Mouse (Mus musculus) forebrain, embryonic 14.5 days (tissue): ENCODE results near the gene Trim45. TPM values are rescaled to one million over a fixed set of nuclear protein-coding genes. Genes with fewer than 3 reads are reported as not detected.

ENCODE experiments used
- ATAC-seq: fragments of 200-750 bp; cut with Nextera tagmentation; 2 replicates; pipeline ENCODE4 v1.8.0; 2017; ENCODE audit warnings: mild to moderate bottlenecking, moderate library complexity
- DNase-seq: peaks from one replicate; pipeline ENCODE4 v3.0.0-alpha.2; 2015; ENCODE audit warnings: low spot score
- H3K27ac ChIP-seq: fragments of 300-500 bp; sonication (generic); 2 replicates; pipeline ENCODE4 v1.5.1; 2014; ENCODE audit warnings: low read depth, mild to moderate bottlenecking, control low read depth, low read length, moderate library complexity
- H3K27me3 ChIP-seq: fragments of 300-500 bp; sonication (generic); replicated peaks from 2 replicates; pipeline ENCODE4 v1.6.1; 2014; ENCODE audit warnings: low read length, control low read depth, mixed read lengths; ENCODE audit not compliant: control insufficient read depth, insufficient read depth
- H3K36me3 ChIP-seq: fragments of 300-500 bp; sonication (generic); 2 replicates; pipeline ENCODE4 v1.6.1; 2014; ENCODE audit warnings: low read length, control low read depth; ENCODE audit not compliant: control insufficient read depth, insufficient read depth
- H3K4me1 ChIP-seq: fragments of 300-500 bp; sonication (generic); 2 replicates; pipeline ENCODE4 v1.6.1; 2014; ENCODE audit warnings: antibody characterized with exemption, low read length, control low read depth; ENCODE audit not compliant: control insufficient read depth, insufficient read depth
- H3K4me2 ChIP-seq: fragments of 300-500 bp; sonication (generic); 2 replicates; pipeline ENCODE4 v1.6.1; 2014; ENCODE audit warnings: mild to moderate bottlenecking, control low read depth, low read length
- H3K4me3 ChIP-seq: fragments of 300-500 bp; sonication (generic); 2 replicates; pipeline ENCODE4 v1.5.1; 2014; ENCODE audit warnings: low read depth, low read length, control low read depth
- H3K9ac ChIP-seq: fragments of 300-500 bp; sonication (generic); 2 replicates; pipeline ENCODE4 v1.6.1; 2014; ENCODE audit warnings: mild to moderate bottlenecking, low read length, control low read depth, moderate library complexity
- H3K9me3 ChIP-seq: fragments of 300-500 bp; sonication (generic); replicated peaks from 2 replicates; pipeline ENCODE4 v1.6.1; 2016; ENCODE audit warnings: low read length, control low read depth, mixed read lengths; ENCODE audit not compliant: control insufficient read depth
- WGBS: fragments of 180-500 bp; shearing (Covaris S2); extraction: QIAGEN DNeasy Blood & Tissue Kit; methylation state at CpG from one replicate; pipeline ENCODE4 v1.1.7; 2014; 5-methylcytosine and 5-hydroxymethylcytosine counted together
- polyA plus RNA-seq: library from polyadenylated mRNA; unstranded; fragments of >200 nt; fragmentation: Nextera tagmentation; extraction: Ambion mirVana; gene quantifications from 2 replicates; pipeline ENCODE4 v1.2.1, GENCODE M21; 2014

Gene Trim45
- polyA plus RNA-seq, 1 experiment from 2014 or later = 7.0 TPM

GRCm38 (mm10) chr3:100922506-100923375 is 739 bp downstream of the Trim45 start:
- Histone ChIP-seq H3K4me2 (peak overlapping the region; percentile 72), H3K4me1 (peaks cover 23% of the 10 kb centered on the region), H3K4me3 (peak overlapping the region; percentile 52), H3K27me3 (no peaks in the 10 kb centered on the region), H3K36me3 (no peaks in the 10 kb centered on the region), H3K9ac (peak overlapping the region; percentile 81), H3K9me3 (no peaks in the 10 kb centered on the region), H3K27ac (peak overlapping the region; percentile 72; the same call in 1 of the 2 replicates)
- ATAC-seq (peak; percentile 61), DNase-seq (no peak)
- WGBS = 39% methylated on average over 28 of the region's 28 CpGs

GRCm38 (mm10) chr3:100924065-100924732 is 2.2 kb downstream of the Trim45 start:
- WGBS = 60% methylated on average over 6 of the region's 6 CpGs
- Histone ChIP-seq H3K4me1 (peaks cover 23% of the 10 kb centered on the region), H3K4me3 (no peak overlapping the region), H3K4me2 (no peak overlapping the region), H3K27ac (0 out of 2 replicates have a peak overlapping the region, but pooled peaks have one; percentile 44), H3K36me3 (peaks cover 14% of the 10 kb centered on the region), H3K27me3 (no peaks in the 10 kb centered on the region), H3K9me3 (no peaks in the 10 kb centered on the region), H3K9ac (no peak overlapping the region)
- DNase-seq (peak; percentile 61), ATAC-seq (no peak)

- DNase-seq = no peak
- no peak overlapping the region for H3K4me3 ChIP-seq
- H3K27me3 ChIP-seq = no peaks in the 10 kb centered on the region
- no peak overlapping the region for H3K9ac ChIP-seq
- 89% methylated on average over 16 of the region's 16 CpGs for WGBS
- peaks cover 23% of the 10 kb centered on the region for H3K4me1 ChIP-seq
- no peaks in the 10 kb centered on the region for H3K9me3 ChIP-seq
- peaks cover 21% of the 10 kb centered on the region for H3K36me3 ChIP-seq
- no peak overlapping the region for H3K27ac ChIP-seq
- no peak overlapping the region for H3K4me2 ChIP-seq
- ATAC-seq = no peak
Measured at GRCm38 (mm10) chr3:100925176-100925575, 3.2 kb downstream of the Trim45 start.

- no peak for ATAC-seq
- H3K36me3 ChIP-seq = peaks cover 58% of the 10 kb centered on the region
- 93% methylated on average over 23 of the region's 23 CpGs for WGBS
Measured at GRCm38 (mm10) chr3:100931332-100932076, 9.5 kb downstream of the Trim45 start.

GRCm38 (mm10) chr3:100932077-100932944 is 10.3 kb downstream of the Trim45 start:
- DNase-seq (no peak), ATAC-seq (no peak)
- no peaks in the 10 kb centered on the region for H3K27me3 ChIP-seq
- WGBS = 83% methylated on average over 11 of the region's 11 CpGs
- no peak overlapping the region for H3K27ac ChIP-seq
- peaks cover 58% of the 10 kb centered on the region for H3K36me3 ChIP-seq
- no peaks in the 10 kb centered on the region for H3K4me1 ChIP-seq
- no peaks in the 10 kb centered on the region for H3K9me3 ChIP-seq
- H3K4me3 ChIP-seq = no peak overlapping the region
- no peak overlapping the region for H3K4me2 ChIP-seq
- H3K9ac ChIP-seq = no peak overlapping the region

More at GRCm38 (mm10) chr3:100931332-100932076, 9.5 kb downstream of the Trim45 start:
- Histone ChIP-seq H3K4me3 (no peak overlapping the region), H3K9me3 (no peaks in the 10 kb centered on the region), H3K9ac (no peak overlapping the region), H3K27me3 (no peaks in the 10 kb centered on the region), H3K4me1 (no peaks in the 10 kb centered on the region), H3K4me2 (no peak overlapping the region), H3K27ac (no peak overlapping the region)
- no peak for DNase-seq

- H3K9me3 ChIP-seq = no peaks in the 10 kb centered on the region
- H3K9ac ChIP-seq = no peak overlapping the region
- no peak overlapping the region for H3K4me2 ChIP-seq
- H3K4me1 ChIP-seq = no peaks in the 10 kb centered on the region
- peaks cover 44% of the 10 kb centered on the region for H3K36me3 ChIP-seq
- 93% methylated on average over 6 of the region's 6 CpGs for WGBS
- DNase-seq = no peak
- ATAC-seq = no peak
- no peaks in the 10 kb centered on the region for H3K27me3 ChIP-seq
- no peak overlapping the region for H3K27ac ChIP-seq
- H3K4me3 ChIP-seq = no peak overlapping the region
Measured at GRCm38 (mm10) chr3:100935521-100935920, 13.5 kb downstream of the Trim45 start.

GRCm38 (mm10) chr3:100936201-100936600 is 14.2 kb downstream of the Trim45 start:
- no peak overlapping the region for H3K4me3 ChIP-seq
- H3K9me3 ChIP-seq = no peaks in the 10 kb centered on the region
- H3K27me3 ChIP-seq = no peaks in the 10 kb centered on the region
- H3K27ac ChIP-seq = no peak overlapping the region
- no peak overlapping the region for H3K4me2 ChIP-seq
- peaks cover 48% of the 10 kb centered on the region for H3K36me3 ChIP-seq
- ATAC-seq = no peak
- WGBS = 91% methylated on average over 6 of the region's 6 CpGs
- H3K4me1 ChIP-seq = no peaks in the 10 kb centered on the region
- no peak for DNase-seq
- H3K9ac ChIP-seq = no peak overlapping the region

- 94% methylated on average over 4 of the region's 4 CpGs for WGBS
- Histone ChIP-seq H3K9me3 (no peaks in the 10 kb centered on the region), H3K4me3 (no peak overlapping the region), H3K9ac (no peak overlapping the region), H3K27me3 (no peaks in the 10 kb centered on the region), H3K4me1 (no peaks in the 10 kb centered on the region), H3K27ac (no peak overlapping the region), H3K36me3 (peaks cover 39% of the 10 kb centered on the region), H3K4me2 (no peak overlapping the region)
- no peak for DNase-seq
- no peak for ATAC-seq
Measured at GRCm38 (mm10) chr3:100938211-100938610, 16.2 kb downstream of the Trim45 start.
